Mouse (Mus musculus) lung, postnatal 0 days (tissue): ENCODE measurements at regions not wholly inside any gene's neighbourhood (a gene's known extent, or its start where the extent isn't known, plus 50 kb on each side); places are given as distances from the start of the nearest gene placed in this dataset.

Source experiments
- ATAC-seq: fragments of 200-750 bp; cut with Nextera tagmentation; 2 replicates; pipeline ENCODE4 v1.8.0; 2017; ENCODE audit warnings: moderate library complexity
- DNase-seq: peaks from one replicate; pipeline ENCODE4 v3.0.0-alpha.2; 2016; ENCODE audit warnings: low spot score
- H3K27ac ChIP-seq: fragments of 300-500 bp; sonication (generic); 2 replicates; pipeline ENCODE4 v1.5.1; 2014; ENCODE audit warnings: antibody characterized with exemption, mild to moderate bottlenecking, low read length, mixed read lengths
- H3K27me3 ChIP-seq: fragments of 300-500 bp; sonication (generic); replicated peaks from 2 replicates; pipeline ENCODE4 v1.6.1; 2014; ENCODE audit warnings: low read length, mixed read lengths; ENCODE audit not compliant: insufficient read depth
- H3K36me3 ChIP-seq: fragments of 300-500 bp; sonication (generic); 2 replicates; pipeline ENCODE4 v1.6.1; 2014; ENCODE audit warnings: low read length, mixed read lengths; ENCODE audit not compliant: insufficient read depth
- H3K4me1 ChIP-seq: fragments of 300-500 bp; sonication (generic); 2 replicates; pipeline ENCODE4 v1.6.1; 2014; ENCODE audit warnings: antibody characterized with exemption, low read depth, low read length, mixed read lengths; ENCODE audit not compliant: insufficient read depth
- H3K4me2 ChIP-seq: fragments of 300-500 bp; sonication (generic); replicated peaks from 2 replicates; pipeline ENCODE4 v1.6.1; 2014; ENCODE audit warnings: low read depth, mild to moderate bottlenecking, low read length, moderate library complexity, mixed read lengths
- H3K4me3 ChIP-seq: fragments of 300-500 bp; sonication (generic); 2 replicates; pipeline ENCODE4 v1.5.1; 2014; ENCODE audit warnings: low read depth, low read length
- H3K9ac ChIP-seq: fragments of 300-500 bp; sonication (generic); replicated peaks from 2 replicates; pipeline ENCODE4 v1.6.1; 2014; ENCODE audit warnings: low read depth, mild to moderate bottlenecking
- H3K9me3 ChIP-seq: fragments of 300-500 bp; sonication (generic); 2 replicates; pipeline ENCODE4 v1.6.1; 2016; ENCODE audit warnings: low read length, mixed read lengths
- CTCF ChIP-seq: IDR thresholded peaks from 2 replicates; pipeline ENCODE4 v1.5.1; 2016; ENCODE audit warnings: antibody characterized with exemption, mild to moderate bottlenecking
- EP300 ChIP-seq: IDR thresholded peaks from 2 replicates; pipeline ENCODE4 v1.6.1; 2016; ENCODE audit warnings: antibody characterized with exemption, mild to moderate bottlenecking, control low read depth
- WGBS: fragments of 180-500 bp; shearing (Covaris S2); extraction: QIAGEN DNeasy Blood & Tissue Kit; methylation state at CpG from one replicate; pipeline ENCODE4 v1.1.7; 2014; 5-methylcytosine and 5-hydroxymethylcytosine counted together

DNA sequence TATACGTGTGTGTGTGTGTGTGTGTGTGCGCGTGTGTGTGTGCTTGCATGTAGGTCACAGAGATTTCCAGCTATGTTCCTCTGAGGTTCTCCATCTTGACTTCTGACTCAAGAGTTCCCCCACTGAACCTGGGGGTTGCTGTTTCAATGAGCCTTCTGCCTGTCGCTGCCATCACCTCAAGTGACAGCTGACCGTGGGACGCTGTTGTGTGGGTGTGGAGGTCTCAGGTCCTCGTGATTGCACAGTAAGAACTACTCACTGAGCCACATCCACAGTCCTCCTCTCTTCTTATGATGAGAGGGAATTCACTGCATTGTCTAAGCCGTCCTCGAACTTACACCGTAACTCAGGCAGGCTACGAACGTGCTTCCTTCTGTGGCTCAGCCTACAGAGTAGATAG lies 158.8 kb upstream of the Klf14 start:
- WGBS, result 92% methylated on average over 12 of the region's 12 CpGs
- no peak for DNase-seq
- Histone ChIP-seq H3K9me3 (no peaks in the 10 kb centered on the region), H3K36me3 (no peaks in the 10 kb centered on the region), H3K4me3 (no peak overlapping the region), H3K4me2 (no peak overlapping the region), H3K9ac (no peak overlapping the region), H3K27me3 (no peaks in the 10 kb centered on the region), H3K4me1 (peaks cover 17% of the 10 kb centered on the region; the same call in 1 of the 2 replicates), H3K27ac (no peak overlapping the region)
- no peak for TF ChIP-seq CTCF
- TF ChIP-seq EP300, result no peak
- ATAC-seq, result no peak

DNA sequence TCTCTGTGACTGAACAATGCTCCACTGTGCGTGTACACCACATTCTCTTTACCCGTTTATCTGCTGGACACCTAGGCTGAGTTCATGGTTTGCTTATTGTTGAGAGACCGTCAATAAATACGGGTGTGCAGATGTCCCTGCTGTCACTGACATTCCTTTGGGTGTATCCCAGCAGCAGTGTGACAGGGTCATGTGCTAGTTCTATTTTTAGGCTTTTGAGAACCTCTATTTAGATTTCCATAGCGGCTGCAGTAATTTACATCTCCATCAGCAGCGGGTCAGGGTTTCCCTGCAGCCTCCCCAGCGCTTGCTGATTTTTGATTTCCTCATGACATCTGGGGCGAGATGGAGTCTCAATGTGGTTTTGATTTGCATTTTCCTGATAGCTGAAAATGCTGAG lies 162.1 kb upstream of the Klf14 start:
- Histone ChIP-seq H3K4me3 (no peak overlapping the region), H3K9me3 (no peaks in the 10 kb centered on the region), H3K27ac (no peak overlapping the region), H3K4me2 (no peak overlapping the region), H3K36me3 (no peaks in the 10 kb centered on the region), H3K4me1 (0 out of 2 replicates have a peak, but pooled peaks cover 3% of the 10 kb centered on the region), H3K9ac (no peak overlapping the region), H3K27me3 (no peaks in the 10 kb centered on the region)
- no peak for TF ChIP-seq EP300
- no peak for TF ChIP-seq CTCF
- 53% methylated on average over 8 of the region's 8 CpGs for WGBS
- ATAC-seq (no peak), DNase-seq (no peak)

DNA sequence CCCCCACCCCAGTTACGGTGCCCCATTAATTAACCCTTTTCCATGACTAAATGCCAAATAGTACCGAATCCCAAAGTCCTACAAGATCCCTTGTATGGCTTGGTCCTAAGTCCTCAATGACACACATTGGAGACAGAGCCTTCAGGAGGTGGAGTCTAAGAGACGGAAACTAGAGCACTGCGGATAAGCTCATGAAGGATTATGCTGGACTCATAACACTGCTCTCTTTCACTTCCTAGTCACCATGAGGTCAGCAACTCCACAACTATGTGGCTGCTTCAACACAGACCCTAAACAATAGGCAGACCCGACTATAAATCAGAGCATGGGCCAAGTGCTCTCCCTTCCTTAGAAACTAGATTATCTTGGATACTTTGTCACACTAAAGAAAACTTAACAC lies 164.0 kb upstream of the Klf14 start:
- H3K4me2 ChIP-seq, result no peak overlapping the region

DNA sequence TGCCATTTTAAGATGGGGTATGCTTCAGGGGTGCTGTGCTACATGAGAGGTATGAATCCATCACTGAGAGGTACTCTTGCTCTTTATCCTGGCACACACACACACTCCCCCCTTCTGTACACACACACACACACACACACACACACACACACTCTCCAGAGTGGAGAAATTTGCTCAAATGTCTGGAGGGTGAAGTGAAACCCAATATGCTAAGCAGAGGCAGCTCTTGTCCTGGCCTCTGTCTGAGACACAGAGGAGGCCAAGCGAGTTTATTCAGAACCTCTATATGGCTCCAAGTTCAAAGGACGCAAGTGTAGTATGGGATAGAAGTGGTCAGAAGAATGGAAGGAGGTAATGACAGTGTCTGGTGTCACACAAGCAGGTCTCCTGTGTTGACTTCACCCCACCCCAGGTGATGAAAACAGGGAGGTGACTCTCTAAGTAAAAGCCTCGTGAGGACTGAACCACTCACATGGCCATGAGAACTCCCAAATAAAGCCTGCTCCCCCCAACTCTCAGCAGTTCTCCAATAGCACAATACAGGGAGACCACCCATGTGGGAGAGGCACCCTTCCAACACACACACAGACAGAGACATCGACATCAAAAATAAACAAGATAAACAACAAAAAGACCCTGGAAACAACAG lies 164.6 kb upstream of the Klf14 start:
- no peaks in the 10 kb centered on the region for H3K27me3 ChIP-seq
- peak; percentile 17; the same call in 1 of the 2 replicates for ATAC-seq
- WGBS, result 71% methylated on average over 4 of the region's 4 CpGs
- no peak for DNase-seq
- TF ChIP-seq CTCF, result no peak
- TF ChIP-seq EP300, result no peak
- no peaks in the 10 kb centered on the region for H3K36me3 ChIP-seq
- no peak overlapping the region for H3K9ac ChIP-seq
- H3K9me3 ChIP-seq, result no peaks in the 10 kb centered on the region
- H3K4me3 ChIP-seq, result no peak overlapping the region
- no peak overlapping the region for H3K4me2 ChIP-seq
- H3K27ac ChIP-seq, result no peak overlapping the region
- H3K4me1 ChIP-seq, result no peaks in the 10 kb centered on the region

More for the DNA sequence above, 164.0 kb upstream of the Klf14 start:
- H3K27me3 ChIP-seq, result no peaks in the 10 kb centered on the region
- H3K27ac ChIP-seq, result no peak overlapping the region
- ATAC-seq, result no peak
- 73% methylated on average over 5 of the region's 5 CpGs for WGBS
- DNase-seq, result no peak
- no peak overlapping the region for H3K9ac ChIP-seq
- H3K4me1 ChIP-seq, result no peaks in the 10 kb centered on the region
- no peak overlapping the region for H3K4me3 ChIP-seq
- no peak for TF ChIP-seq CTCF
- no peak for TF ChIP-seq EP300
- no peaks in the 10 kb centered on the region for H3K36me3 ChIP-seq
- H3K9me3 ChIP-seq, result no peaks in the 10 kb centered on the region

DNA sequence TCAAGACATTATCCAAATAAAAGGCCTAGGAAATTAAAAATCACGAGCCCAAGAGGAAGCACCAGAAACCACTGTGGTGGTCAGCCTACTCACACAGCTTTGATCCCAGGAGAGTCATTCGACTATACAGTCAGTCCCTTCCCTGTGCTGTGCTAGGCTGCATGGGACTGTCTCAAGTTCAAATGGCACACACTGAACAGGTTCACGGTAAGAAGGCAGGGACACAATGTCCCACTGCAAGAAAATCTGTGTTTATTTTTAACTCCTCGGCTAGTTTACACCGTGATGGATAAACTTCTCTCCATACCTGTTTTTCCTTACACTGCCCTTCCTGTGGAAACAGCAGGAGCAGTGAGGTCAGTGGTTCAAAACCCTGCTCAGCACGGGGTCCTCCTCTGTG lies 165.2 kb upstream of the Klf14 start:
- no peaks in the 10 kb centered on the region for H3K4me1 ChIP-seq
- no peak overlapping the region for H3K4me3 ChIP-seq
- no peak for ATAC-seq
- no peak for DNase-seq
- no peaks in the 10 kb centered on the region for H3K27me3 ChIP-seq
- no peak overlapping the region for H3K27ac ChIP-seq
- WGBS, result 55% methylated on average over 6 of the region's 6 CpGs
- TF ChIP-seq CTCF (no peak), EP300 (no peak)
- H3K4me2 ChIP-seq, result no peak overlapping the region
- no peaks in the 10 kb centered on the region for H3K36me3 ChIP-seq
- H3K9ac ChIP-seq, result no peak overlapping the region
- no peaks in the 10 kb centered on the region for H3K9me3 ChIP-seq

DNA sequence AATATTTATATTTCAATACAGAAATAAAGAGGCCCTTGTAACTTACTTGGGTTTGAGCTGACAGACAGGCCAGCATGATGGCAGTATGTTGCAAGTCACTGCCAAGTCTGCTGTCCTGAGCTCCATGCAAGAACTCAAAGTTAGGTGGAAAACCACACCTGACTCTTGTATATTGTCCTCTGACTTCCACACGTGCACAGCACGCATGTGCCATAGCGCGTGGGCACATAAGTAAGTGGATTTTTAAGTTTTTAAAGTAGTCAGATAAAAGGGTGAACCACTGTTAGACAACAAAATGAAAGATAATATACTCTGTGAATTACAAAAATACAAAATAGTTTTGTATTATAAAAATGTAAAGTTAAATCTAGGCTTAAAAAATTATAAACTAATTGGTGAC lies 166.0 kb upstream of the Klf14 start:
- H3K4me2 ChIP-seq, result no peak overlapping the region
- H3K27ac ChIP-seq, result no peak overlapping the region
- TF ChIP-seq CTCF, result no peak
- TF ChIP-seq EP300, result no peak
- H3K4me3 ChIP-seq, result no peak overlapping the region
- H3K9ac ChIP-seq, result no peak overlapping the region
- no peaks in the 10 kb centered on the region for H3K9me3 ChIP-seq
- ATAC-seq (no peak), DNase-seq (no peak)
- H3K36me3 ChIP-seq, result no peaks in the 10 kb centered on the region
- 84% methylated on average over 4 of the region's 4 CpGs for WGBS
- no peaks in the 10 kb centered on the region for H3K27me3 ChIP-seq
- H3K4me1 ChIP-seq, result no peaks in the 10 kb centered on the region
